Mouse (Mus musculus): ENCODE results near the gene Pcbp4. TPM values are rescaled to one million over a fixed set of nuclear protein-coding genes. Genes with fewer than 3 reads are reported as not detected.

Gene Pcbp4
- total RNA-seq, 2 experiments from 2014 or later: 70.7 to 81.8 TPM

DNA sequence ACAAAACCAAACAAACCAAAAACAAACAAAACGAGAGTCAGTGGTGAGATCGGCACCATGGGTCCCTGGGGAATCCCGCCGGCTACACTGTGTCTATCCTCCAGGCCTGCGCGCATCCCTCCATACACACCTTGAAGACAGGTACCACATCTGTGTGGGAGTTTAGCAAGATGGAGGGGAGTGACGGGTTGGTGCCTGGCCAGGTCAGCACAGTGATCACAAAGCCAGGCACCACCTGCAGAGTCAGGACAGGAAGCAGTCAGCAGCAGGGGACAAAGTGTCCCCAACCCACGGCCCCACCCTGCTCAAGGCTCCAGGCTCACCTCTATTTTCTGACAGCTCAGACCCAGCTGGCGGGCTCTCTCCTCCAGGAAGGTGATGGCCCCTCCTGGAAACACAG, 16.5 kb upstream of the Pcbp4 start:
- no peak for DNase-seq (ENCODE audit: low spot score)
- intact Hi-C loops (cut with DNase I): loop anchor here (10.0 kb wide), 1 partner anchor 262 kb away; the partner anchor contains the start of gene Wdr82

DNA sequence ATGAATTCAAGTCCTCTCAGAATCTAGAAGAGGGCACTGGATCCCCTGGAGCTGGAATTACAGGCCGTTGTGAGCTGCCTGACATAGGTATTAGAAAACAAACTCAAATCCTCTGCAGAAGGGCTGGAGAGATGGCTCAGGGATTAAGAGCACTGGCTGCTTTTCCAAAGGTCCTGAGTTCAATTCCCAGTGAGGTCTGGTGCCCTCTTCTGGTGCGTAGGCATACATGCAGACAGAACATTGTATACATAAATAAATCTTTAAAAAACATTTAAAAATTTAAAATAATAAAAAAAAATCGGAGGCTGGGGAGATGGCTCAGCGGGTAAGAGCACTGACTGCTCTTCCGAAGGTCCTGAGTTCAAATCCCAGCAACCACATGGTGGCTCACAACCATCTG, 10.4 kb upstream of the Pcbp4 start:
- DNase-seq (ENCODE audit: low spot score): no peak
- intact Hi-C loops (cut with DNase I): loop anchor here (10.0 kb wide), 1 partner anchor 1048 kb away; the partner anchor contains the start of genes Aste1 and Nek11

GRCm38 (mm10) chr9:106444836-106445235, 8.3 kb upstream of the Pcbp4 start:
- DNase-seq (ENCODE audit: low spot score): no peak
- intact Hi-C loops (cut with DNase I): loop anchor here (10.0 kb wide), 1 partner anchor 1050 kb away; the partner anchor contains the start of genes Aste1 and Nek11

- peak; percentile 91 for DNase-seq (ENCODE audit: low spot score)
- intact Hi-C loops (cut with DNase I): loop anchor here (10.0 kb wide), 1 partner anchor 1053 kb away; the partner anchor contains the start of genes Aste1 and Nek11
Measured at GRCm38 (mm10) chr9:106447348-106447747, 5.7 kb upstream of the Pcbp4 start, which contains the start of the genes Abhd14b and Abhd14a. Abhd14b (plus strand) TSS chr9:106447459. Abhd14a (minus strand) TSS chr9:106447678.

GRCm38 (mm10) chr9:106447951-106448350, 5.1 kb upstream of the Pcbp4 start:
- intact Hi-C loops (cut with DNase I): loop anchor here (1.0 to 10.0 kb wide), 2 partner anchors 27 to 1053 kb away; partner anchors contain the start of genes Aste1, Nek11 and Rrp9
- DNase-seq (ENCODE audit: low spot score): no peak

DNA sequence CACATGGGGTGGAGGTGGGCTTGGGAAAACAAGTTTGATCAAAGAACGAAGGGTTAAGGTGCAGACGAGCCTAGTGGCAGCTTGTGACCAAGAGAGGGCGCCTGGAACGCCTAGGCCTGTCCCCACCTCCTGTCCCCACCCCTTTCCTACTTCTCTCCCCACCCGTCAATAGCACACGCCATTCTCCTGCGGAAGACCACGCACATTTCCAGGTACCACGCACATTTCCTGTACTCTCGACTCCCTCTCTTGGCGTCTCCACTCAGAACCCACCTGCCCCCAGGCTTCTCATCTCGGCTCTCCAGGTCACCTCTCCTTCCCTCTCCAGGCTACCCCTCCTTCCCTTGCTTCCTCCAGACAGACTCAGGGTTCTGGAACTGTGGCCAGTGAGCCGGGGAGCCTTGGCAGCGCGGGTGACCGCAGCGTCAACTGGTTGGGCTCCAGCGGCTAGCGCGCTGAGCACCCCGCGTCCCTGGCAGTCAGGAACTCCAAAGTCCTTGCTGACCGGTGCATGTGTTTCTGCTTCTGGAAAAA, 4.5 kb upstream of the Pcbp4 start:
- intact Hi-C loops (cut with DNase I): loop anchor here (1.0 to 10.0 kb wide), 2 partner anchors 27 to 1054 kb away; partner anchors contain the start of genes Aste1, Nek11 and Rrp9
- DNase-seq (ENCODE audit: low spot score): peak; percentile 75

DNA sequence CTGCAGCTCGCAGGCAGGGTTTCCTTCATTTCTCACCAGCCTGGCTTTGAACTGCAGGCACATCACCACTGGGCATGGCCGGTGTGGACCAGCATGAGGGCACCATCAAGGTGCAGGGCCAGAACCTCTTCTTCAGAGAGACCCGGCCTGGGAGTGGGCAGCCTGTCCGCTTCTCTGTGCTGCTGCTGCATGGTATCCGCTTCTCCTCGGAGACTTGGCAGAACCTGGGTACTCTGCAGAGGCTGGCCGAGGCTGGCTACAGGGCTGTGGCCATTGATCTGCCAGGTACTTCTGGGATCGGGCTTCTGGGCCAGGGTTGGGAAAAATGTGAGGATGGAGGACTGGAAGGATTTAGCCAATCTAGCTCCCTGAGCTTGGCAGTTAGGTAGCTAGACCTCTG, 3.1 kb upstream of the Pcbp4 start:
- intact Hi-C loops (cut with DNase I): loop anchor here (10.0 kb wide), 1 partner anchor 1055 kb away; the partner anchor contains the start of genes Aste1 and Nek11
- no peak for DNase-seq (ENCODE audit: low spot score)

- intact Hi-C loops (cut with DNase I): no loop called here
Measured at GRCm38 (mm10) chr9:106450661-106451060, 2.4 kb upstream of the Pcbp4 start.

GRCm38 (mm10) chr9:106451298-106451697, 1.8 kb upstream of the Pcbp4 start:
- intact Hi-C loops (cut with DNase I): no loop called here
- no peak for DNase-seq (ENCODE audit: low spot score)

More at GRCm38 (mm10) chr9:106450661-106451060, 2.4 kb upstream of the Pcbp4 start:
- no peak for DNase-seq (ENCODE audit: low spot score)

GRCm38 (mm10) chr9:106451899-106452298, 1.2 kb upstream of the Pcbp4 start:
- no peak for DNase-seq (ENCODE audit: low spot score)
- intact Hi-C loops (cut with DNase I): no loop called here

- intact Hi-C loops (cut with DNase I): no loop called here
- DNase-seq (ENCODE audit: low spot score): no peak
Measured at GRCm38 (mm10) chr9:106452351-106452750, 740 bp upstream of the Pcbp4 start.

- no peak for DNase-seq (ENCODE audit: low spot score)
- intact Hi-C loops (cut with DNase I): no loop called here
Measured at GRCm38 (mm10) chr9:106452821-106453220, 270 bp upstream of the Pcbp4 start.

DNA sequence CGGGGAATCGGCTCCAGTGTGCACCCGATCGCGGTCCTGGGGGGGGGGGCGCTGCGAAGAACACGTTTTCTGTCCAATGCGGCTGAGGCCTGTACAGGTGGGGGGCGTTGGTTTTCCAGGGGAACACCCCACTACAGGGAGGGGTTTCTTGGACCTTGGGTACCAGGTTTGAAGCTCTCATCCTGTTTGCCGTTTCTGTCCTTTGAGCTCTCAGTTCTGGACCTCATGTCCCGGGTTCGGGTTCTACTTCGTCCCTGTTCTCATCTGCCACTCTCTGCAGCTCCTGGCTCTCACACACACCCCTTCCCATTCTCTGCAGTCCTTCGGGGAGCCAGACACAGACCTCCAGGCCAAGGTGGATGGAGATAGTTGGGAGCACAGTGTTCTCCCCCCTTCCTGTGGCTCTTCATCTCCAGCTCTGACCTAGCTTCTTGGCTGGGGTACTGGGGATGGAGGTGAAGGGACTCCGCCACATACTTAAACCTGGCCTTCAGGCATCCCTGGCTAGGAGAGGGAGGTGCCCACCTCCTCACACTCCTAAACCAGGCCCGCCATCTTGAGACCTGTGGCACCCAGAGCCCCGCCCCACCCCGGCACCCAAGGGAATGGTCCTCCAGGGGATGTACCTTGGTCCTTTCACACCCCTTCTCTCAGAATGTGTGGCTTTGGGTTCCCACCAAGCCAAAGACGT, 1.1 kb downstream of the Pcbp4 start:
- intact Hi-C loops (cut with DNase I): no loop called here
- DNase-seq (ENCODE audit: low spot score): no peak

DNA sequence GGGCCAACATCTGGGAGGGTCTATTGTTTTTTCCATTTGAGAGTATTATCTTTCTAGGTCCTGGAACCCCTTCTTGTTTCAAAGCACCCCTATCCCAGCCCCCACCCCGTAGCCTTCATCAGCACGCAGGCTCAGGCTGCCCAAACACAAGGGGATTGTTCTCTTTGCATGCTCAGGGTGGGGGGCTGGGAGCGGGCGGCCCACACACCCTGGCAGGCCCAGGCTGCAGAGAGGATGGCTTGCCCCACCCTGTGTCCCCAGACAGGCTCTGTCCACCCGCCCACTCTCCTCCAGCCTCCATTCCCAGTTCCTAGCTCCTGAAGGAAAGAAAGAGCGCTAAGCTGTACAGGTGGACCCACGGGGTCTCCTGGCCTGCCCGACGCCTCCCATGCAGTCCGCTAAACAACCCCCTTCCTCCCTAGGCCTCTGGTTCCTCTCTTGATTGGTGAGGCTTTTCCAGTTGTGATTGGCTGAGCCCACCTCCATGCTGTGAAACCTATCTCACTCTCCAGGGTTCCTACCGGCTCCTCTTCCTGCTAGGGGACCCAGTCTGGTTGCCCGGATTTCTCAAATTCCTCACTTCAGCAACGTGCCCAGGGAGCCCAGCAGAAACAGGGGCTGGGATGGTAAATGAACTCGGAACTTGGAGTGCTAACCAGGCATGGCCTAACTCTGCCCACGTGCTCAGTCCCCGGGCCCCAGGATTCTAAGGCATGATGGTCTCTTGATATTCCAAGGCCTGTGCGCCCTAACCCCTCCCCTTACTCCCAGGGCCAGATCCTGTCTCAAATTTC, 2.0 kb downstream of the Pcbp4 start:
- intact Hi-C loops (cut with DNase I): no loop called here
- no peak for DNase-seq (ENCODE audit: low spot score)

DNA sequence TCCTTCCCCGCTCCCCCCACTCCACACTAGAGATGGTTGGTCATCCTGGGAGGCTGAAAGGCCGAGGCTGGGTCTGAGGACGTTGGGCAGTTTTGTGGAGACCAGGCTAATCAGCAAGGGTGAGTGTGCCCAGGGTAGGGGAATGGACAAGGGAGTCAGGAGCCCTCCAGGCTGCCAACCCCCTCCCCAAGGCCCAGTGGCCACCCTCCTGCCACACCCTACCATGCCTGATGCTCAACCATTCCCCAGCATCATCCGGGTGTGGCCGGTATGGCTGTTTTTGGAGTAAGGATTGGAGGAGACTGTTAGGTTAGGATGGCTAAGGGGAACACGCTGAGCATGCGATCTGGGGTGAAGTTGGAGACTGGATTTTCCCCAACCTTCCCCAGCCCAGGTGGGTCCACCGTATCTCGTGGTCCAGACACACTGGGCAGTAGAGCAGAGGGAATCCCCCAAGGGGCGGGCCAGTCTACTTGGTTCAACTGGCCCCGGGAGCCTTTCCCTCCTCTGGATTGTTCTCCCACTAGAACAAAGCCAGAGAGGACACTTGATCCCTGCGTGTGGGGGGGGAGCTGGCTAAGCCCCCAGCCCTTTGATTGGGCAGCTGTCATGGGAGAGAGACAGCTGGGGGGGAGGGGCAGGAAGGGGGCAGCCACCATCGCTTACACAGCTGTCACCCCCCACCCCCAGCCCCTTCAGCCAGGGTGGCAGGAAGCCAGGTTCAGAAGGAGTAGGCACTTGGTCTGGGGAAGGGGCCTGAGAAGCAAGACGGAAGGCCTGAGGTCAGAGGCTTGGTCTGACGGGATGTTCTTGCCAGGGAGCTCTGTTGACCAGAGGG, 3.5 kb downstream of the Pcbp4 start:
- intact Hi-C loops (cut with DNase I): no loop called here
- no peak for DNase-seq (ENCODE audit: low spot score)

- DNase-seq (ENCODE audit: low spot score): no peak
- intact Hi-C loops (cut with DNase I): no loop called here
Measured at GRCm38 (mm10) chr9:106457163-106457559, 4.1 kb downstream of the Pcbp4 start.

DNA sequence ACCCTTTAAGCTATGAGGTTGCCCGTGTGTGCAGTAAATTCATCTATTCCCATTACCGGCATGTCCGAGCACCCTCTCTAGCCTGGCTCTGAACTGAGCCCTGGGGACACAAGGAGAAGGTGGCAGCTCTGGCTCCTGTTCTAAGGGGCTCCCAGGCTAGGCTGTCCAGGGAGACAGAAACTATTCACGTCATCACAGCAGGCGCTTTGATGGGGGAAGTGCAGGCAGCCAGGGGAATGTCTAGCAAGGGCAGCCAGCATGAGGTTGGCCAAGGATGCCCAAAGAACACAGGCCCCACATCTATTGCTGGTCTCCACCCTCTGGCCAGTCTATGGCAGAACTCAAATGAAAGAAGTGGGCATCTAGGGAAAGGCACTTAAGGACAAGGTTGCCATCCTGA, 4.8 kb downstream of the Pcbp4 start:
- intact Hi-C loops (cut with DNase I): loop anchor here (2.0 kb wide), 1 partner anchor 15 kb away; no protein-coding TSS in a partner anchor
- no peak for DNase-seq (ENCODE audit: low spot score)

- intact Hi-C loops (cut with DNase I): loop anchor here (2.0 kb wide), 1 partner anchor 13 kb away; no protein-coding TSS in a partner anchor
Measured at GRCm38 (mm10) chr9:106459946-106460345, 6.9 kb downstream of the Pcbp4 start.

DNA sequence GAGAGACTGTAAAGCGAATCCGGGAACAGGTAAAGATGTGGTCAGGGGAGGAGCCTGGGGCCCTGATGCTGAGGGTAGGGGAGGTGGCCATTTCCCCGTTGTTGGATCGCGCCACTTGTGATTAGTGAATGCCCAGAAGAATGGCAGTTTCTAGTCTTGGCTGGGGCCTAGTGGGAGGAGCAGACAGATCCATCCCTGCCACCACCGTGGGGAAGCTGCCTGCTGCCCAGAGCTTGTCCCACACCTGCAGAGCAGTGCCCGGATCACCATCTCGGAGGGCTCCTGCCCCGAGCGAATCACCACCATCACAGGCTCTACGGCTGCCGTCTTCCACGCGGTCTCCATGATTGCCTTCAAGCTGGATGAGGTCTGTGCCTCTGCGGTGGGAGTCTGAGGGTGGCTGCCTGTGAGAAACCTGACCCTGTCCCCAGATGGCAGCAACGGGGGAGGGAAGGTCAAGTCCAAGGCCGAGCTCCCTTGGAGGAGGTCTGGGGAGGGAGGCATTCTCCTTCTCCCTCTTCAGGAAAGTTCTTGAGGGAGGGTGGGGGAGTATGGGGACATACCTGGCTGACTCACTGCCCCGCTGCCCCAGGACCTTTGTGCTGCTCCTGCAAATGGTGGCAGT, 7.4 kb downstream of the Pcbp4 start:
- DNase-seq (ENCODE audit: low spot score): no peak
- intact Hi-C loops (cut with DNase I): no loop called here

More at GRCm38 (mm10) chr9:106459946-106460345, 6.9 kb downstream of the Pcbp4 start:
- DNase-seq (ENCODE audit: low spot score): no peak

Data from heart, postnatal 25 days (tissue).